Mouse (Mus musculus): ENCODE data around the gene Slc1a5.

The Slc1a5 gene

GRCm38 (mm10) chr7:16846775-16847174, 65.6 kb downstream of the Slc1a5 start:
- DNase-seq (ENCODE audit: low spot score in 2 of 2): no peak

GRCm38 (mm10) chr7:16847507-16847906, 66.4 kb downstream of the Slc1a5 start:
- no peak for DNase-seq (ENCODE audit: low spot score in 2 of 2)

Data from frontal cortex, postnatal 10 days (tissue).